Mouse (Mus musculus) forebrain, embryonic 13.5 days (tissue): ENCODE results near the gene Cuedc1. TPM values are rescaled to one million over a fixed set of nuclear protein-coding genes. Genes with fewer than 3 reads are reported as not detected.
A peak's percentile ranks its signal among the peaks of the same experiment; 100 is the strongest.

Experiments used
- ATAC-seq: fragments of 200-750 bp; cut with Nextera tagmentation; 2 replicates; pipeline ENCODE4 v1.8.0; 2017
- H3K27ac ChIP-seq: fragments of 300-500 bp; sonication (generic); 2 replicates; pipeline ENCODE4 v1.5.1; 2015; ENCODE audit warnings: inconsistent platforms, mild to moderate bottlenecking, moderate library complexity
- H3K27me3 ChIP-seq: fragments of 300-500 bp; sonication (generic); 2 replicates; pipeline ENCODE4 v1.6.1; 2015; ENCODE audit warnings: mild to moderate bottlenecking, inconsistent platforms
- H3K36me3 ChIP-seq: fragments of 300-500 bp; sonication (generic); 2 replicates; pipeline ENCODE4 v1.6.1; 2015; ENCODE audit warnings: mild to moderate bottlenecking, inconsistent platforms; ENCODE audit not compliant: poor library complexity, severe bottlenecking
- H3K4me1 ChIP-seq: fragments of 300-500 bp; sonication (generic); 2 replicates; pipeline ENCODE4 v1.6.1; 2015; ENCODE audit warnings: inconsistent platforms
- H3K4me2 ChIP-seq: fragments of 300-500 bp; sonication (generic); 2 replicates; pipeline ENCODE4 v1.6.1; 2015; ENCODE audit warnings: inconsistent platforms, mild to moderate bottlenecking, moderate library complexity
- H3K4me3 ChIP-seq: fragments of 300-500 bp; sonication (generic); 2 replicates; pipeline ENCODE4 v1.5.1; 2015; ENCODE audit warnings: mild to moderate bottlenecking, inconsistent platforms
- H3K9ac ChIP-seq: fragments of 300-500 bp; sonication (generic); 2 replicates; pipeline ENCODE4 v1.6.1; 2015; ENCODE audit warnings: mild to moderate bottlenecking, inconsistent platforms
- H3K9me3 ChIP-seq: fragments of 300-500 bp; sonication (generic); replicated peaks from 2 replicates; pipeline ENCODE4 v1.6.1; 2016; ENCODE audit warnings: inconsistent platforms
- WGBS: fragments of 180-500 bp; shearing (Covaris S2); methylation state at CpG from one replicate; pipeline ENCODE4 v1.1.7; 2015; 5-methylcytosine and 5-hydroxymethylcytosine counted together
- polyA plus RNA-seq: library from polyadenylated mRNA; unstranded; fragments of >200 nt; fragmentation: Nextera tagmentation; extraction: Ambion mirVana; gene quantifications from 2 replicates; pipeline ENCODE4 v1.2.1, GENCODE M21; 2015

The Cuedc1 gene
- polyA plus RNA-seq, 1 experiment from 2014 or later, result 37.4 TPM

DNA sequence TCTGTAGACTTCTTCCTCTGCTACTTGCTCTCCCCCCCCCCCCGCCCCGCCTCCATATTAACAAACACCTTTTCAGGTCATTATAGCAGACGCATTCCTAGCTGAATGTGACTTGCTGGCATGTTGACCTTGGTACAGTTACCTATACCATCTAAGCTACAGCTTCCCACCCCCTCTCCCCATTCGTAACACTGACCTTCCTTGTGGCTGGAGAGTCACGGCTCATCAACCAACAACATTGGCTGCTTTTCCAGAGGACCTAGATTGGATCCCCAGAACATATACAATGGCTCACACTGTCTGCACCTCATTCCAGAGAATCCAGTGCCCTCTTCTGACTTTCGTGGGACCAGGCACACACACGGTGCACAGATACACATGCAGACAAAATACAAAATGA is 27.6 kb downstream of the Cuedc1 start:
- Histone ChIP-seq H3K4me1 (peaks cover 57% of the 10 kb centered on the region), H3K9ac (no peak overlapping the region), H3K27ac (0 out of 2 replicates have a peak overlapping the region, but pooled peaks have one; percentile 87), H3K9me3 (no peaks in the 10 kb centered on the region), H3K36me3 (peaks cover 6% of the 10 kb centered on the region; the same call in 1 of the 2 replicates), H3K4me2 (no peak overlapping the region), H3K4me3 (no peak overlapping the region), H3K27me3 (no peaks in the 10 kb centered on the region)
- no peak for ATAC-seq
- WGBS, result 72% methylated on average over 6 of the region's 7 CpGs

- H3K36me3 ChIP-seq, result peaks cover 5% of the 10 kb centered on the region; the same call in 1 of the 2 replicates
- H3K9ac ChIP-seq, result no peak overlapping the region
- peaks cover 52% of the 10 kb centered on the region for H3K4me1 ChIP-seq
- ATAC-seq, result peak; percentile 53; the same call in 1 of the 2 replicates
- no peaks in the 10 kb centered on the region for H3K9me3 ChIP-seq
- H3K27ac ChIP-seq, result peak overlapping the region; percentile 87
- 2% methylated on average over 5 of the region's 5 CpGs for WGBS
- peak overlapping the region; percentile 6; the same call in 1 of the 2 replicates for H3K4me2 ChIP-seq
- no peak overlapping the region for H3K4me3 ChIP-seq
- H3K27me3 ChIP-seq, result no peaks in the 10 kb centered on the region
Observed at GRCm38 (mm10) chr11:88126306-88126793, 28.5 kb downstream of the Cuedc1 start.

- no peak for ATAC-seq
- Histone ChIP-seq H3K4me1 (peaks cover 36% of the 10 kb centered on the region), H3K9me3 (no peaks in the 10 kb centered on the region), H3K4me3 (no peak overlapping the region), H3K27ac (no peak overlapping the region), H3K27me3 (no peaks in the 10 kb centered on the region), H3K36me3 (0 out of 2 replicates have a peak, but pooled peaks cover 3% of the 10 kb centered on the region), H3K9ac (no peak overlapping the region), H3K4me2 (no peak overlapping the region)
- WGBS, result 92% methylated on average over 9 of the region's 9 CpGs
Observed at GRCm38 (mm10) chr11:88128461-88128860, 30.6 kb downstream of the Cuedc1 start.

DNA sequence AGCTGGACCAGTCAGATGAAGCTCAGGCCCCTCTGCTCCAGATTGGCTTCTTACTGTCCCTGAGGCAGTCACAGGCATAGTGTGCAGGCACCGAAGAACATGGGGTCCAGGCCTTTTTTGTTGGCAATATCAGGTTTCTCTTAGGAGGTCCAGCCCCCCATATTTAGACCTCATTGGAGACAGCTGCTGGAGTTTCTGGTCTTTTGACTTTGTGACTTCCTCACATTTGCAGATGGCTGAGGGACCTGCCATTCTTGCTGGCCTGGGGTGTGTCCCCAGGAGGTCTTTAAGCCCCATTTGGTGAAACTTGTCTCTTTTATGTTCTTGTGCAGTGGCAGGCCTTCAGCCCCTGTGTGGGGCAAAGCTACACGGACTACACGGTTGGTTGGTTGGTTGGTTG is 31.4 kb downstream of the Cuedc1 start:
- H3K9ac ChIP-seq, result no peak overlapping the region
- no peak for ATAC-seq

DNA sequence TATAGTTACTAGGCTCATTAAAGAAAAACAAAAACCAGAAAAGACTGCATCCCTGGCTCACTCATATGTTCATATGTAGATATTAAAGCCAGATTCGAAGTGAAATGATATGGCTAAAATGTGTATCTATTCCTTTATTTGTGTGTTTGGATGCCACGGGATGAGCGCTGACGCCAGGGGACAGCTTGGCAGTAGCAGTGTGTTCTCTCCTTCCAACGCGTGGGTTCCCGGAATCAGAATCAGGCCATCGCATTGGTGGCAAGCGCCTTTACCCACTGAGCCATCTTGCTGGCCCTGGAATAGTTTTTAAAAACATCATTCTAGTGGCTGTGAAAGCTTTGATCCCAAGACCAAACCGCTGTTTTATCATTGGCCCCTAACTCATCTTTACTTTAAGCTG is 32.1 kb downstream of the Cuedc1 start:
- H3K9ac ChIP-seq, result no peak overlapping the region
- WGBS, result 98% methylated on average over 10 of the region's 10 CpGs
- ATAC-seq, result no peak

More for the DNA sequence above, 31.4 kb downstream of the Cuedc1 start:
- Histone ChIP-seq H3K36me3 (0 out of 2 replicates have a peak, but pooled peaks cover 4% of the 10 kb centered on the region), H3K27ac (no peak overlapping the region), H3K4me1 (peaks cover 29% of the 10 kb centered on the region), H3K4me3 (no peak overlapping the region), H3K4me2 (no peak overlapping the region), H3K9me3 (no peaks in the 10 kb centered on the region), H3K27me3 (no peaks in the 10 kb centered on the region)
- WGBS, result 54% methylated on average over 3 of the region's 3 CpGs

GRCm38 (mm10) chr11:88131847-88132246 is 34.0 kb downstream of the Cuedc1 start:
- H3K4me1 ChIP-seq, result peaks cover 8% of the 10 kb centered on the region
- no peak overlapping the region for H3K27ac ChIP-seq
- 78% methylated on average over 8 of the region's 8 CpGs for WGBS
- H3K27me3 ChIP-seq, result no peaks in the 10 kb centered on the region
- H3K9ac ChIP-seq, result no peak overlapping the region
- H3K9me3 ChIP-seq, result no peaks in the 10 kb centered on the region
- H3K4me2 ChIP-seq, result no peak overlapping the region
- no peak for ATAC-seq
- H3K4me3 ChIP-seq, result no peak overlapping the region
- 0 out of 2 replicates have a peak, but pooled peaks cover 4% of the 10 kb centered on the region for H3K36me3 ChIP-seq

More for the DNA sequence above, 32.1 kb downstream of the Cuedc1 start:
- Histone ChIP-seq H3K27ac (no peak overlapping the region), H3K36me3 (0 out of 2 replicates have a peak, but pooled peaks cover 4% of the 10 kb centered on the region), H3K4me3 (no peak overlapping the region), H3K9me3 (no peaks in the 10 kb centered on the region), H3K27me3 (no peaks in the 10 kb centered on the region), H3K4me2 (no peak overlapping the region), H3K4me1 (peaks cover 26% of the 10 kb centered on the region)

GRCm38 (mm10) chr11:88135218-88135617 is 37.4 kb downstream of the Cuedc1 start:
- no peak for ATAC-seq
- no peak overlapping the region for H3K9ac ChIP-seq
- no peak overlapping the region for H3K4me2 ChIP-seq
- H3K4me3 ChIP-seq, result no peak overlapping the region
- H3K27ac ChIP-seq, result no peak overlapping the region
- H3K36me3 ChIP-seq, result 0 out of 2 replicates have a peak, but pooled peaks cover 4% of the 10 kb centered on the region
- H3K27me3 ChIP-seq, result no peaks in the 10 kb centered on the region
- 73% methylated on average over 7 of the region's 7 CpGs for WGBS
- no peaks in the 10 kb centered on the region for H3K9me3 ChIP-seq
- peaks cover 30% of the 10 kb centered on the region for H3K4me1 ChIP-seq

GRCm38 (mm10) chr11:88137814-88138425 is 40.1 kb downstream of the Cuedc1 start:
- Histone ChIP-seq H3K27ac (peak overlapping the region; percentile 93), H3K27me3 (no peaks in the 10 kb centered on the region), H3K4me3 (no peak overlapping the region), H3K4me1 (peaks cover 51% of the 10 kb centered on the region), H3K9ac (peak overlapping the region; percentile 64; the same call in 1 of the 2 replicates), H3K9me3 (no peaks in the 10 kb centered on the region), H3K4me2 (peak overlapping the region; percentile 56), H3K36me3 (0 out of 2 replicates have a peak, but pooled peaks cover 4% of the 10 kb centered on the region)
- 59% methylated on average over 12 of the region's 12 CpGs for WGBS
- no peak for ATAC-seq

DNA sequence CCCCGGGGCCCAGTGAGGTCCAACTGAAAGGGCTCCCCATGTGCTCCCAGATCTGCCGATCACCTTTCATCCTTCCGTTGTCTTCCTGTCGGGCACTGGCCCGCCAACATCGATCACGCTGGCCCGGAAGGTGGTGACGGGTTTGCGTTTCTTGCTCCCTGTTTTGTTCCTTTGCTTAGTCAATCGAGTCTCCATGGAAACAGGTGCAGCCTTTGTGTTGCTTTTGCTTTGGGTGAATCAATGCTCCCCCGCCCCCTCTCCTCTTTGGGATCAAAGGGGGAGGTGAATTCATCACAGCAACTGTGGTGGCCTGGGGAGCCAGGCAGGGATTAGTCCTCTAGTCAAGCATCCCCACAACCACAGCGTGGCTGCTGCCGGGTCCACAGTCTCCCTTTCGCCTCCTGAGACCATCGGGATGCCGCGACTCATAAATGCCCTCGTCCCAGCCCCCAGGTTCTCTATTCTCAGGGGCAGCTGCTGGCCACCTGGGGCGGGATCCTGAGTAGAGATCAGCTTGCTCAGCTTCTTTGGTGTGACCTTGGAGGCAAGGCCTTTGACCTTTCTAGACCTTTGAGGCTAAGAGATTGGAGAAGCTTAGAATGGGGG is 41.5 kb downstream of the Cuedc1 start:
- H3K4me2 ChIP-seq, result peak overlapping the region; percentile 56
- 1% methylated on average over 20 of the region's 20 CpGs for WGBS
- H3K36me3 ChIP-seq, result peaks cover 3% of the 10 kb centered on the region; the same call in 1 of the 2 replicates
- H3K4me3 ChIP-seq, result peak overlapping the region; percentile 23
- H3K27ac ChIP-seq, result peak overlapping the region; percentile 93
- no peaks in the 10 kb centered on the region for H3K9me3 ChIP-seq
- peak overlapping the region; percentile 64 for H3K9ac ChIP-seq
- H3K27me3 ChIP-seq, result no peaks in the 10 kb centered on the region
- ATAC-seq, result peak; percentile 65
- peaks cover 51% of the 10 kb centered on the region for H3K4me1 ChIP-seq

GRCm38 (mm10) chr11:88140066-88141060 is 42.5 kb downstream of the Cuedc1 start:
- Histone ChIP-seq H3K27ac (peak overlapping the region; percentile 93), H3K9ac (peak overlapping the region; percentile 64), H3K4me3 (no peak overlapping the region), H3K27me3 (no peaks in the 10 kb centered on the region), H3K9me3 (no peaks in the 10 kb centered on the region), H3K4me1 (peaks cover 52% of the 10 kb centered on the region), H3K4me2 (peak overlapping the region; percentile 56), H3K36me3 (peaks cover 3% of the 10 kb centered on the region; the same call in 1 of the 2 replicates)
- ATAC-seq, result peak; percentile 44; the same call in 1 of the 2 replicates
- 9% methylated on average over 13 of the region's 13 CpGs for WGBS

DNA sequence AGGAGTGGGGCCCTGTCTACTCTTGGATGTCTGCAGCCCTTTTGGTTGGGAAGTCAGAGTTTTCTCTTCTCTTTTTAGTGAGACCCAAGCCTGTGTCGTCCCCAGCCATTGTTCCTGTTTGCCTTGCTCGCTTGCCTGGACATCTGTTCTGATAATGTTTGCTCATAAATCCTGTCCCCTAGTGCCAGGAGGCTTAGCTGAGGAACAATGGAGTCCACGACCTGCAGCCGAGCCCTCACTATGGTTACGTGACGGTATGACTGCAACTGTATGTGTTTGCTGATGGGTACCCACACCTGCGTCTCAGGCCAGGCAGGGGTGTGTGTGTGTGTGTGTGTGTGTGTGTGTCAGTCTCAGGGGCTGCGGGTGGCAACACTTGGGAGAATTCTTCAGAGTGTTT is 44.5 kb downstream of the Cuedc1 start:
- H3K36me3 ChIP-seq, result peaks cover 3% of the 10 kb centered on the region; the same call in 1 of the 2 replicates
- H3K4me2 ChIP-seq, result no peak overlapping the region
- peaks cover 67% of the 10 kb centered on the region for H3K4me1 ChIP-seq
- peak overlapping the region; percentile 63 for H3K27ac ChIP-seq
- no peak for ATAC-seq
- WGBS, result 32% methylated on average over 8 of the region's 8 CpGs
- H3K4me3 ChIP-seq, result no peak overlapping the region
- H3K27me3 ChIP-seq, result no peaks in the 10 kb centered on the region
- H3K9ac ChIP-seq, result no peak overlapping the region
- H3K9me3 ChIP-seq, result no peaks in the 10 kb centered on the region
